Mouse (Mus musculus): ENCODE data around the gene Snrpc. TPM values are rescaled to one million over a fixed set of nuclear protein-coding genes. Genes with fewer than 3 reads are reported as not detected.

The Snrpc gene
- polyA plus RNA-seq, 1 experiment from 2014 or later: 182 TPM

GRCm38 (mm10) chr17:27800710-27801648 is 37.0 kb upstream of the Snrpc start:
- DNase-seq (no peak), ATAC-seq (ENCODE audit: low read depth) (no peak)
- Histone ChIP-seq H3K9ac (no peak overlapping the region), H3K27me3 (no peaks in the 10 kb centered on the region), H3K27ac (peak overlapping the region; percentile 58), H3K4me1 (replicated peaks) (peaks cover 80% of the 10 kb centered on the region), H3K36me3 (no peaks in the 10 kb centered on the region), H3K9me3 (replicated peaks) (no peaks in the 10 kb centered on the region), H3K4me2 (peak overlapping the region; percentile 14; the same call in 1 of the 2 replicates), H3K4me3 (replicated peaks) (no peak overlapping the region)
- WGBS (ENCODE audit: insufficient replicate concordance): 61% methylated on average over 9 of the region's 9 CpGs

GRCm38 (mm10) chr17:27803752-27804151 is 34.2 kb upstream of the Snrpc start:
- Histone ChIP-seq H3K36me3 (no peaks in the 10 kb centered on the region), H3K27me3 (no peaks in the 10 kb centered on the region), H3K4me3 (replicated peaks) (no peak overlapping the region), H3K9me3 (replicated peaks) (no peaks in the 10 kb centered on the region), H3K4me2 (no peak overlapping the region), H3K27ac (no peak overlapping the region), H3K4me1 (replicated peaks) (peaks cover 78% of the 10 kb centered on the region), H3K9ac (no peak overlapping the region)
- DNase-seq (no peak), ATAC-seq (ENCODE audit: low read depth) (no peak)
- 70% methylated on average over 4 of the region's 4 CpGs for WGBS (ENCODE audit: insufficient replicate concordance)

GRCm38 (mm10) chr17:27804156-27804690 is 33.7 kb upstream of the Snrpc start:
- no peak for ATAC-seq (ENCODE audit: low read depth)
- Histone ChIP-seq H3K27ac (no peak overlapping the region), H3K9ac (peak overlapping the region; percentile 26; the same call in 1 of the 2 replicates), H3K36me3 (no peaks in the 10 kb centered on the region), H3K27me3 (no peaks in the 10 kb centered on the region), H3K4me1 (replicated peaks) (peaks cover 74% of the 10 kb centered on the region), H3K4me3 (replicated peaks) (no peak overlapping the region), H3K9me3 (replicated peaks) (no peaks in the 10 kb centered on the region), H3K4me2 (no peak overlapping the region)
- no peak for DNase-seq
- 70% methylated on average over 7 of the region's 7 CpGs for WGBS (ENCODE audit: insufficient replicate concordance)

GRCm38 (mm10) chr17:27804803-27805770 is 32.9 kb upstream of the Snrpc start:
- ATAC-seq (ENCODE audit: low read depth) (0 out of 2 replicates have a peak, but pooled peaks have one; percentile 44), DNase-seq (no peak)
- 52% methylated on average over 10 of the region's 10 CpGs for WGBS (ENCODE audit: insufficient replicate concordance)
- H3K36me3 ChIP-seq: no peaks in the 10 kb centered on the region
- no peaks in the 10 kb centered on the region for H3K27me3 ChIP-seq
- H3K9ac ChIP-seq: peak overlapping the region; percentile 26; the same call in 1 of the 2 replicates
- H3K9me3 ChIP-seq (replicated peaks): no peaks in the 10 kb centered on the region
- no peak overlapping the region for H3K4me3 ChIP-seq (replicated peaks)
- no peak overlapping the region for H3K27ac ChIP-seq
- H3K4me1 ChIP-seq (replicated peaks): peaks cover 68% of the 10 kb centered on the region
- no peak overlapping the region for H3K4me2 ChIP-seq

- 62% methylated on average over 2 of the region's 2 CpGs for WGBS (ENCODE audit: insufficient replicate concordance)
- H3K4me1 ChIP-seq (replicated peaks): peaks cover 75% of the 10 kb centered on the region
Measured at GRCm38 (mm10) chr17:27807542-27808078, 30.3 kb upstream of the Snrpc start.

GRCm38 (mm10) chr17:27810569-27811331 is 27.2 kb upstream of the Snrpc start:
- Histone ChIP-seq H3K9ac (no peak overlapping the region), H3K4me2 (no peak overlapping the region)
- ATAC-seq (ENCODE audit: low read depth): no peak

More at GRCm38 (mm10) chr17:27807542-27808078, 30.3 kb upstream of the Snrpc start:
- ATAC-seq (ENCODE audit: low read depth) (no peak), DNase-seq (no peak)
- Histone ChIP-seq H3K27me3 (no peaks in the 10 kb centered on the region), H3K4me2 (no peak overlapping the region), H3K27ac (no peak overlapping the region), H3K9me3 (replicated peaks) (no peaks in the 10 kb centered on the region), H3K9ac (no peak overlapping the region), H3K36me3 (no peaks in the 10 kb centered on the region), H3K4me3 (replicated peaks) (no peak overlapping the region)

GRCm38 (mm10) chr17:27811980-27812379 is 26.0 kb upstream of the Snrpc start:
- peaks cover 64% of the 10 kb centered on the region for H3K4me1 ChIP-seq (replicated peaks)
- no peaks in the 10 kb centered on the region for H3K36me3 ChIP-seq
- WGBS (ENCODE audit: insufficient replicate concordance): 58% methylated on average over 3 of the region's 3 CpGs
- no peak overlapping the region for H3K9ac ChIP-seq
- H3K9me3 ChIP-seq (replicated peaks): no peaks in the 10 kb centered on the region
- H3K27me3 ChIP-seq: no peaks in the 10 kb centered on the region
- H3K4me3 ChIP-seq (replicated peaks): no peak overlapping the region
- DNase-seq (no peak), ATAC-seq (ENCODE audit: low read depth) (no peak)
- H3K4me2 ChIP-seq: no peak overlapping the region
- no peak overlapping the region for H3K27ac ChIP-seq

More at GRCm38 (mm10) chr17:27810569-27811331, 27.2 kb upstream of the Snrpc start:
- H3K27ac ChIP-seq: 0 out of 2 replicates have a peak overlapping the region, but pooled peaks have one; percentile 4
- no peaks in the 10 kb centered on the region for H3K27me3 ChIP-seq
- H3K36me3 ChIP-seq: no peaks in the 10 kb centered on the region
- no peak for DNase-seq
- H3K9me3 ChIP-seq (replicated peaks): no peaks in the 10 kb centered on the region
- WGBS (ENCODE audit: insufficient replicate concordance): 74% methylated on average over 16 of the region's 16 CpGs
- no peak overlapping the region for H3K4me3 ChIP-seq (replicated peaks)
- peaks cover 68% of the 10 kb centered on the region for H3K4me1 ChIP-seq (replicated peaks)

- Histone ChIP-seq H3K4me1 (replicated peaks) (peaks cover 71% of the 10 kb centered on the region), H3K27ac (no peak overlapping the region)
- ATAC-seq (ENCODE audit: low read depth): no peak
Measured at GRCm38 (mm10) chr17:27814606-27815005, 23.3 kb upstream of the Snrpc start.

GRCm38 (mm10) chr17:27819011-27819410 is 18.9 kb upstream of the Snrpc start:
- H3K27me3 ChIP-seq: no peaks in the 10 kb centered on the region
- H3K36me3 ChIP-seq: no peaks in the 10 kb centered on the region
- DNase-seq: no peak
- H3K27ac ChIP-seq: peak overlapping the region; percentile 96
- H3K4me3 ChIP-seq (replicated peaks): peak overlapping the region; percentile 96
- no peaks in the 10 kb centered on the region for H3K9me3 ChIP-seq (replicated peaks)
- no peak for ATAC-seq (ENCODE audit: low read depth)
- peaks cover 60% of the 10 kb centered on the region for H3K4me1 ChIP-seq (replicated peaks)
- H3K9ac ChIP-seq: peak overlapping the region; percentile 98
- peak overlapping the region; percentile 92 for H3K4me2 ChIP-seq
- 16% methylated on average over 7 of the region's 7 CpGs for WGBS (ENCODE audit: insufficient replicate concordance)

More at GRCm38 (mm10) chr17:27814606-27815005, 23.3 kb upstream of the Snrpc start:
- Histone ChIP-seq H3K9ac (no peak overlapping the region), H3K36me3 (no peaks in the 10 kb centered on the region), H3K4me3 (replicated peaks) (no peak overlapping the region), H3K9me3 (replicated peaks) (no peaks in the 10 kb centered on the region), H3K4me2 (no peak overlapping the region), H3K27me3 (no peaks in the 10 kb centered on the region)
- DNase-seq: no peak

GRCm38 (mm10) chr17:27819521-27819970 is 18.4 kb upstream of the Snrpc start:
- no peaks in the 10 kb centered on the region for H3K9me3 ChIP-seq (replicated peaks)
- no peaks in the 10 kb centered on the region for H3K27me3 ChIP-seq
- WGBS (ENCODE audit: insufficient replicate concordance): under 1% methylated on average over 20 of the region's 20 CpGs
- peak overlapping the region; percentile 96 for H3K27ac ChIP-seq
- DNase-seq: peak; percentile 46
- no peak for ATAC-seq (ENCODE audit: low read depth)
- H3K4me2 ChIP-seq: peak overlapping the region; percentile 92
- H3K36me3 ChIP-seq: no peaks in the 10 kb centered on the region
- peaks cover 58% of the 10 kb centered on the region for H3K4me1 ChIP-seq (replicated peaks)
- H3K4me3 ChIP-seq (replicated peaks): peak overlapping the region; percentile 96
- H3K9ac ChIP-seq: peak overlapping the region; percentile 98

Data from liver, embryonic 13.5 days (tissue).